Mouse (Mus musculus): Measurements from ENCODE around the gene Cbx8. TPM values are rescaled to one million over a fixed set of nuclear protein-coding genes. Genes with fewer than 3 reads are reported as not detected.

Gene Cbx8
- total RNA-seq, 2 experiments from 2014 or later = 10.8 to 15.5 TPM

DNA sequence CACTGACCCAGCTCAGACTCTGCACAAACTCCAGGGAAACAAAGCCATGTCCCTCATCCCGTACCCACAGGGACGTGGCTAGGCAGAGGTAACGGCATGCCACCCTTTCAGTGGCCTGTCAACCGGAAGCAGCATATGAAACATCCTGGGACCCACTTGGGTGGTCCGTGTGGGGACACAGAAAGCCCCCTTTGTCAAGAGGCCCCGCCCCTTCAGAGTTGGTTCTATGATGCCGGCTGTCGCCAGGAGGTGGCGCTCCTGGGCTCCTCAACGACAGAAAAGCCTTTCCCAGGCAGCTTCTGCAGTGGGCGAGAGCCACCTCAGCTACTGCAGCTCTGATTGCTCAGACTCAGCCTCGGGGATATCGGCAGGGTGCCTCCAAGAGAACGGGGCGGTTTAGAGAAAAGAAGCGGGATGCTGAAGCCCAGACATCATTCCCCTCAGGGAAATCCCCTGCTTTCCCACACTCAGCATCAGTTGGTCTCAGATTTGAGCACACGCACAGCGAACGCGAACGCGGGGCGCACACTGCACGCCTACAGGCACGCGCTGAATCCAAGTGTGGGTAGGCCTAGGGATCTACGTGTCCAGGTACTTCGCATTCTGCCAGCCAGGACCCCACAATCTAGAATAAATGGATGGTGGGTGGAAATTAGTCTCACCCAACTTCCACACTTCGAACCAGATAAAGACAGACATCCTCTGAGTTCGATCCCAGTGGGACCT, 42.1 kb downstream of the Cbx8 start:
- DNase-seq (ENCODE audit: low spot score in 2 of 2) = peak; percentile 56 to 62

DNA sequence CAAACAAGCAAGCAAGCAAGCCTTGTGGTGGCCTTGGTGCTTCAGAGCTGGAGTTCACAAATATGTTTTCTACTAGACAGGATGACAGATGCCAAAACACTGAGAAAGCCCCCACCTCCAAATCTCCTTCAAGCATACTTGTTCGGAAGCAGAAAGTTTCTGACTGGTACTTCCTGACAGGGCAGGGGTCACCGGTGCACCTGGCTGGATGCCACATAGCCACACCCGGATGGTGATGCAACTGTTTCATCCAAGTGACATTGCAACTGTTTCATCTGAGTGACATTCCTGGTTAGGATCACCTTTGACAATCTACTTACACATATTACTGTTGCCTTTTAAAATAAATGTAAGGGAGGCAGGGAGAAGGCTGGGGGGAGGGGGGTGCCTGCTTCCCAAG, 43.6 kb downstream of the Cbx8 start:
- no peak for DNase-seq (ENCODE audit: low spot score in 2 of 2)

DNA sequence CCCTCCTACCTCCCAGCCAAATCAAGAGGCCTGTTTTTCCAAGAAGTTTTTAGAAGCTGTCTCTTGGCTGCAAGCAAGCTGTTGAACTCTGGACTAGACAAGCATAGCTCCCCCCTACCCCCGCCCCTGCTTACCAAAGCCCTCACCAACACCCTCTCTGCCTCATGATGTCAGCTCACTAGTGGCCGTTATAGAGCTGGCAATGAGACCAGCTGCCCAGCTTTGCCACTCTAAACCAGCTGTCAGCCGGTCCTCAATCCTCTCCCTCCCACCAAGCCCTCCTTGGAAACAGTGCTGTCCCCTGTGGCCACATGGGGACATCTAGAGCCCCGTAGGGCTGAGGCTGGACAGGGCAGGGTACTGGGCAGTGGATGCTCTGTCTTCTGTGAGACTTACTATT, 45.3 kb downstream of the Cbx8 start:
- DNase-seq (ENCODE audit: low spot score in 2 of 2) = no peak

DNA sequence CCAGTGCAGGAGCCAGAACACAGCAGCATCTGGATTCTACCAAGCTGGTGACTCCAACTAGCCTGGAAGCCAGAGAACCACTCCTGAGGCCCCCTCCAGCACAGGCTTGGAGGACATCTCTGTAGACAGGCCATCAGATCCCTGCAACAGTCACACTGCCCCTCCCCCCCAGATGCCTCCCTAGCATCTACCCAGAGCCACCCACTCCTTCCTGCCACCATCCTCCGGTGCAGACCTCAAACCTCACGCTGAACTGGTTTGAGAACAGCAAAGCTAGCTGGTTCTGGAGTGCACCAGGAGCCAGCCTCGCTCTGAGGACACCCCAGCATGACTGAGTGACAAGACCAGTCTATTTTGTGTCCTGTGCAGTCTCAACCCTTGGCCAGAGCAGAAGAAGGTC, 48.0 kb downstream of the Cbx8 start:
- no peak for DNase-seq (ENCODE audit: low spot score in 2 of 2)

DNA sequence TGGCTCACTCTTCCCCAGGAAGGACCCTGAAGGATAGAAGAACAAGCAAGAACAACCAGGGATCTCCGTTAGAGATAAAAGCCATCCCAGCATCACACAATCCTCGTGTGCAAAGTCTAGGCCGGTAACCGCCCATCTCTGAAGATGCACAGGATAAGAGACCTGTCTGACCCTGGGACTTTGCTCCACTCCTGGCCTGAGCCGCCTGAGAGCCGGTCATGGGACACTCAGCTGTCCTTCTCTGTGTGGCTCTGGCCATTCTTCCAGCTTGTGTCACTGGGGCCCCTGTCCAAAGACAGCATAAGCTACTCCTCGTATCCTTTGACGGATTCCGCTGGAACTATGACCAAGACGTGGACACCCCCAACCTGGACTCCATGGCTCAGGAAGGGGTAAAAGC, 52.8 kb downstream of the Cbx8 start, which contains the start of gene Enpp7:
Gene Enpp7, plus strand, starts transcription at position 190 of the 400 bp plus-strand sequence.
- no peak for DNase-seq (ENCODE audit: low spot score in 2 of 2)

Other genes starting within 250 kb of the Cbx8 start
- 1 to 10 TPM; 6.6 to 8.2 TPM for gene Rbfox3, start 129.4 kb downstream of the Cbx8 start, total RNA-seq (2021)
- not detected for gene Enpp7, start 52.8 kb downstream of the Cbx8 start, total RNA-seq (2021)
- 10 to 100 TPM in 1 of 2 experiments, 1 to 10 TPM in 1; 9.5 to 10.1 TPM for gene Cbx2, start 18.0 kb downstream of the Cbx8 start, total RNA-seq (2021)
- gene Cbx4, start 45.3 kb upstream of the Cbx8 start, total RNA-seq (2021) = 10 to 100 TPM; 69.7 to 76.8 TPM
- 10 to 100 TPM; 25.9 to 29.7 TPM for gene Tbc1d16, start 187.5 kb upstream of the Cbx8 start, total RNA-seq (2021)
- 1 to 10 TPM; 2.0 to 2.6 TPM for gene Ccdc40, start 187.6 kb upstream of the Cbx8 start, total RNA-seq (2021)
- 10 to 100 TPM; 87.5 to 87.7 TPM for gene Gaa, start 226.9 kb upstream of the Cbx8 start, total RNA-seq (2021)